Mouse (Mus musculus) WW6 (cell line): ENCODE measurements around the gene Hectd4.
"Not testable (repeated sequence)": the region's sequence is repeated elsewhere in the genome, so short reads cannot be mapped to it uniquely, and the experiment has no call there.

Experiments used
- DNase-seq: peaks from one replicate; pipeline ENCODE4 v3.0.0-alpha.2; 2013; ENCODE audit warnings: low read depth, low spot score

The Hectd4 gene

GRCm38 (mm10) chr5:121284816-121285215 is 64.8 kb downstream of the Hectd4 start:
- DNase-seq, result no peak

- DNase-seq, result no peak
These were observed 67.2 kb downstream of the Hectd4 start for GRCm38 (mm10) chr5:121287213-121287612.

- no peak for DNase-seq
These were observed 70.3 kb downstream of the Hectd4 start for GRCm38 (mm10) chr5:121290289-121290688.

- DNase-seq, result no peak
These were observed 72.5 kb downstream of the Hectd4 start for GRCm38 (mm10) chr5:121292309-121293165.

GRCm38 (mm10) chr5:121305009-121305408 is 85.0 kb downstream of the Hectd4 start:
- no peak for DNase-seq

GRCm38 (mm10) chr5:121307620-121308019 is 87.6 kb downstream of the Hectd4 start:
- no peak for DNase-seq

GRCm38 (mm10) chr5:121311576-121311975 is 91.6 kb downstream of the Hectd4 start:
- no peak for DNase-seq

GRCm38 (mm10) chr5:121313764-121314474 is 93.9 kb downstream of the Hectd4 start:
- DNase-seq, result no peak

GRCm38 (mm10) chr5:121326079-121326805 is 106.2 kb downstream of the Hectd4 start:
- DNase-seq, result no peak

GRCm38 (mm10) chr5:121329333-121330058 is 109.5 kb downstream of the Hectd4 start:
- DNase-seq, result no peak

GRCm38 (mm10) chr5:121330154-121330816 is 110.3 kb downstream of the Hectd4 start:
- DNase-seq, result not testable (repeated sequence)

- no peak for DNase-seq
These were observed 111.7 kb downstream of the Hectd4 start for GRCm38 (mm10) chr5:121331731-121332130.

- DNase-seq, result no peak
These were observed 114.0 kb downstream of the Hectd4 start for GRCm38 (mm10) chr5:121333976-121334375.

- no peak for DNase-seq
These were observed 114.4 kb downstream of the Hectd4 start for GRCm38 (mm10) chr5:121334454-121334853.

- no peak for DNase-seq
These were observed 115.4 kb downstream of the Hectd4 start for GRCm38 (mm10) chr5:121335426-121335825.

- no peak for DNase-seq
These were observed 116.0 kb downstream of the Hectd4 start for GRCm38 (mm10) chr5:121336009-121336408.

- DNase-seq, result no peak
These were observed 116.8 kb downstream of the Hectd4 start for GRCm38 (mm10) chr5:121336776-121337175.

GRCm38 (mm10) chr5:121339507-121340230 is 119.7 kb downstream of the Hectd4 start:
- no peak for DNase-seq

GRCm38 (mm10) chr5:121340965-121341473 is 121.0 kb downstream of the Hectd4 start:
- DNase-seq, result no peak

GRCm38 (mm10) chr5:121342490-121342889 is 122.5 kb downstream of the Hectd4 start:
- no peak for DNase-seq
